Mouse (Mus musculus) neural tube, embryonic 12.5 days (tissue): Measurements from ENCODE around the gene Prr14. TPM values are rescaled to one million over a fixed set of nuclear protein-coding genes. Genes with fewer than 3 reads are reported as not detected.

ENCODE experiments used
- ATAC-seq: fragments of 200-750 bp; cut with Nextera tagmentation; 2 replicates; pipeline ENCODE4 v1.8.0; 2017; ENCODE audit warnings: low read depth, mild to moderate bottlenecking, moderate TSS enrichment, moderate library complexity; ENCODE audit not compliant: low FRiP score
- H3K27ac ChIP-seq: fragments of 300-500 bp; sonication (generic); 2 replicates; pipeline ENCODE4 v1.5.1; 2016
- H3K27me3 ChIP-seq: fragments of 300-500 bp; sonication (generic); replicated peaks from 2 replicates; pipeline ENCODE4 v1.6.1; 2016; ENCODE audit warnings: mild to moderate bottlenecking
- H3K36me3 ChIP-seq: fragments of 300-500 bp; sonication (generic); 2 replicates; pipeline ENCODE4 v1.6.1; 2016; ENCODE audit warnings: mild to moderate bottlenecking
- H3K4me1 ChIP-seq: fragments of 300-500 bp; sonication (generic); 2 replicates; pipeline ENCODE4 v1.6.1; 2016
- H3K4me2 ChIP-seq: fragments of 300-500 bp; sonication (generic); replicated peaks from 2 replicates; pipeline ENCODE4 v1.6.1; 2016; ENCODE audit warnings: mild to moderate bottlenecking
- H3K4me3 ChIP-seq: fragments of 300-500 bp; sonication (generic); 2 replicates; pipeline ENCODE4 v1.5.1; 2016
- H3K9ac ChIP-seq: fragments of 300-500 bp; sonication (generic); 2 replicates; pipeline ENCODE4 v1.6.1; 2016; ENCODE audit warnings: mild to moderate bottlenecking
- H3K9me3 ChIP-seq: fragments of 300-500 bp; sonication (generic); 2 replicates; pipeline ENCODE4 v1.6.1; 2016; ENCODE audit warnings: mild to moderate bottlenecking
- WGBS: fragments of 180-500 bp; shearing (Covaris S2); methylation state at CpG from one replicate; pipeline ENCODE4 v1.1.7; 2016; 5-methylcytosine and 5-hydroxymethylcytosine counted together
- microRNA-seq: library from miRNA; unstranded; fragments of <30 nt; microRNA quantifications from one replicate; pipeline ENCODE4, GENCODE M21; 2017
- polyA plus RNA-seq: library from polyadenylated mRNA; unstranded; fragments of >200 nt; fragmentation: Nextera tagmentation; extraction: Ambion mirVana; gene quantifications from 2 replicates; pipeline ENCODE4 v1.2.1, GENCODE M21; 2016

Prr14 gene
- polyA plus RNA-seq, 1 experiment from 2014 or later: 63.5 TPM

DNA sequence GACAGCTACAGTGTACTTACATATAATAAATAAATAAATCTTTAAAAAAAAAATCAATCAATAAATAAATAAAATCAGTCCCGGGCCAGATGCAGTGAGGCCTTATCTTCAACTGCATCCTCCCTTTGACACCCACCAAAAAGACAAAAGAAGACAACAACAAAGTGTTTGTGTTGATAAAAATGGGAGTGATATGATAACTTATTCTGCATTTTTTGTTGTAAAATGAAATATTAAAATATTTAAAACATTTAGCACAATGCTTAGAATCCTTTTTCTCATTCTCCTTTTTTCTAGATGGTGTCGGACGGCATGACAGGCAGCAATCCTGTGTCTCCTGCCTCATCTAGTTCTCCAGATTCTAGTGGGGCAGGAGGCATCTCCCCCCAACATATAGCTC is 59.9 kb downstream of the Prr14 start, which contains the start of gene Gm42715:
Gene Gm42715, plus strand, starts transcription at position 301 of the 400 bp plus-strand sequence.
- Histone ChIP-seq H3K4me3 (no peak within 1 kb of the TSS), H3K4me2 (no peak within 1 kb of the TSS), H3K27me3 (no peaks in the 10 kb centered on the region), H3K4me1 (peaks cover 3% of the 10 kb centered on the region; the same call in 1 of the 2 replicates), H3K27ac (no peak within 1 kb of the TSS), H3K9ac (no peak within 1 kb of the TSS), H3K9me3 (no peaks in the 10 kb centered on the region), H3K36me3 (peaks cover 80% of the 10 kb centered on the region)
- WGBS: 93% methylated on average over 3 of the region's 3 CpGs
- no peak for ATAC-seq

Small RNAs within 50 kb of the gene (microRNA-seq; reads per million reads assigned to microRNA genes)
- gene Gm47278 (not detected), gene Mir7060 (not detected)

Other genes starting within 250 kb of the Prr14 start
- 67.6 and 68.9 TPM in 2 replicates for gene Zfp553, start 226.6 kb upstream of the Prr14 start, polyA plus RNA-seq
- 30.1 and 32.8 TPM in 2 replicates for gene Sept1, start 226.5 kb upstream of the Prr14 start, polyA plus RNA-seq
- gene Zfp771, start 215.3 kb upstream of the Prr14 start, polyA plus RNA-seq: 58.1 and 61.9 TPM in 2 replicates
- gene Dctpp1, start 198.9 kb upstream of the Prr14 start, polyA plus RNA-seq: 130 and 144 TPM in 2 replicates
- gene Sephs2, start 185.6 kb upstream of the Prr14 start, polyA plus RNA-seq: 65.2 and 73.1 TPM in 2 replicates
- 1.3 and 2.0 TPM in 2 replicates for gene Itgal, start 163.4 kb upstream of the Prr14 start, polyA plus RNA-seq
- 20.8 and 21.3 TPM in 2 replicates for gene Zfp768, start 114.0 kb upstream of the Prr14 start, polyA plus RNA-seq
- gene Zfp747, start 83.6 kb upstream of the Prr14 start, polyA plus RNA-seq: 7.2 and 8.3 TPM in 2 replicates
- gene 9130019O22Rik, start 72.4 kb upstream of the Prr14 start, polyA plus RNA-seq: 5.3 TPM in 2 replicates
- 6.4 and 7.8 TPM in 2 replicates for gene E430018J23Rik, start 66.0 kb upstream of the Prr14 start, polyA plus RNA-seq
- gene Zfp764, start 52.8 kb upstream of the Prr14 start, polyA plus RNA-seq: 5.7 and 6.8 TPM in 2 replicates
- gene Zfp688, start 37.5 kb upstream of the Prr14 start, polyA plus RNA-seq: 31.4 and 36.0 TPM in 2 replicates
- gene Zfp689, start 10.5 kb upstream of the Prr14 start, polyA plus RNA-seq: 17.4 and 20.3 TPM in 2 replicates
- 13.1 and 16.9 TPM in 2 replicates for gene Fbrs, start 19.6 kb downstream of the Prr14 start, polyA plus RNA-seq
- 72.9 and 79.9 TPM in 2 replicates for gene Srcap, start 52.4 kb downstream of the Prr14 start, polyA plus RNA-seq
- gene Gm42715, start 60.0 kb downstream of the Prr14 start, polyA plus RNA-seq: 14.3 and 15.0 TPM in 2 replicates
- gene Tmem265, start 101.8 kb downstream of the Prr14 start, polyA plus RNA-seq: 4.1 and 6.1 TPM in 2 replicates
- 49.2 and 54.8 TPM in 2 replicates for gene Phkg2, start 113.7 kb downstream of the Prr14 start, polyA plus RNA-seq
- 14.0 and 14.1 TPM in 2 replicates for gene Ccdc189, start 129.0 kb downstream of the Prr14 start, polyA plus RNA-seq
- 54.1 and 61.2 TPM in 2 replicates for gene Rnf40, start 129.2 kb downstream of the Prr14 start, polyA plus RNA-seq
- 31.8 and 35.3 TPM in 2 replicates for gene Zfp629, start 156.2 kb downstream of the Prr14 start, polyA plus RNA-seq
- 71.1 and 74.7 TPM in 2 replicates for gene Bcl7c, start 249.3 kb downstream of the Prr14 start, polyA plus RNA-seq